Mouse (Mus musculus): ENCODE results near the gene Vmn1r83.

Gene Vmn1r83

DNA sequence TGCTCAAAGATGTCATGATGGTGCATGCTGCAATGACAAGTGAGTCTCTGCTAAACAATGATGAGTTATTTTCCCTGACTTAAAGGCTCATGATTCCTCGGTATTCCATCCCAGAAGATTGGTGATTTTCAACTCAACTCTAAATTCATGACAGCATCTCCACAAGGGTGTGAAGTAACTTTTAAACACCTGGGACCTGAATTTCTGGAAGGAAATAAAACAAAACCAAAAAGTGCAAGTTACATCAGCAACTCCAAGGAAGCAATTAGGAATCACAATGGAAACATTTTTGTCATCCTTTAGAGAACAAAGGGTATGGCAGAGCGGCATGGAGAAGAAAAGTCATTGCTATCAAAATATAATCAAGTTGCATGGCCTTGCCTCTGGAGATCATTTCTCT lies at the start of gene Vmn1r83:
Gene Vmn1r83 (minus strand): TSS at position 101 of the 400 bp plus-strand sequence.
- DNase-seq (ENCODE audit: low spot score in 2 of 2) = no peak

GRCm38 (mm10) chr7:12369173-12369572 lies 39.9 kb upstream of the Vmn1r83 start, which contains the start of gene Vmn1r84:
TSS of gene Vmn1r84 (minus strand) at chr7:12369273.
- DNase-seq (ENCODE audit: low spot score in 2 of 2) = no peak

DNA sequence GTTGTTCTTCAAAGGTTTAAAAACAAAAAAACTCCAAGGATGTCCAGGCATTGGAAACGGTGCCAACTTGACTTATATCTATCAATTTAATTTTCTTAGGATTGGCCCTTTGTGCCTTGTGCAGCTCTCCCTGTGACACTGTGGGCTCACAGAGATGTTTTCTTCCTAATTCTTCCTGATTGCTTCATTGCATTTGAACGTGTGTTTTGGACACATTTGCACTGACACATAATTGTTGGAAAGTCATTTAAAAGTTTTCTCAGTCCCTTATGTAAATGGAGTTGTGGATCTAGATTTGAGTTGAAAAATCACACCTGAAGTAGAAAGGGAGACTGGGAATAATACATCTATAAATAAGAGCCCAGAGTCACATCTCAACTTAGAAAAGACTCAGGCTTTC lies 29.2 kb downstream of the Vmn1r83 start, which contains the start of gene Vmn1r82:
Gene Vmn1r82 (plus strand): TSS at position 301 of the 400 bp plus-strand sequence.
- no peak for DNase-seq (ENCODE audit: low spot score in 2 of 2)
